ENCODE assay signal across 17 mouse cellular contexts in genomic region chr17:32468494-32468893, GRCm38 (mm10). TPM values are rescaled to one million over a fixed set of nuclear protein-coding genes. Genes with fewer than 3 reads are reported as not detected.
"Had no signal": no experiment of that assay in that cellular context is flagged by ENCODE, and none has a peak within 500 bp of the region (broad histone marks: within the 10 kb centered on the region; RNA-seq: fewer than 3 reads in every experiment).

No protein-coding gene starts in this region.

- H3K27ac ChIP-seq: hindbrain, embryonic 12.5 days; limb, embryonic 12.5 days; liver, embryonic 15.5 days; midbrain, embryonic 13.5 days had no signal

- H3K4me1 ChIP-seq: hindbrain, embryonic 12.5 days; limb, embryonic 12.5 days; liver, embryonic 15.5 days; midbrain, embryonic 13.5 days had no signal

- DNase-seq: layer of hippocampus, adult 9-11 months; lung, adult 2 months; lung, postnatal 36 days; right cerebral cortex, postnatal 25 days; thymus, adult 18-20 months; thymus, postnatal 25 days had no signal

- ATAC-seq: hindbrain, embryonic 16.5 days; inflammation-experienced regulatory T-cells, adult 6 months; lung, postnatal 0 days; midbrain, embryonic 13.5 days had no signal

- H3K9me3 ChIP-seq: hindbrain, embryonic 12.5 days; limb, embryonic 12.5 days; liver, embryonic 15.5 days; midbrain, embryonic 13.5 days had no signal

- H3K4me2 ChIP-seq: hindbrain, embryonic 12.5 days; limb, embryonic 12.5 days; liver, embryonic 11.5 days; liver, embryonic 15.5 days; midbrain, embryonic 13.5 days had no signal

- H3K27me3 ChIP-seq: hindbrain, embryonic 12.5 days; midbrain, embryonic 13.5 days had no signal

- H3K4me3 ChIP-seq: hindbrain, embryonic 12.5 days; limb, embryonic 12.5 days; liver, embryonic 15.5 days; midbrain, embryonic 13.5 days had no signal

- H3K9ac ChIP-seq: hindbrain, embryonic 12.5 days; limb, embryonic 12.5 days; liver, embryonic 15.5 days; midbrain, embryonic 13.5 days had no signal

- H3K36me3 ChIP-seq: hindbrain, embryonic 12.5 days; limb, embryonic 12.5 days; liver, embryonic 15.5 days; midbrain, embryonic 13.5 days had no signal

RNA-seq across cellular contexts. Expression of gene Cyp4f39, which starts 16.0 kb away (rescaled TPM):
- total RNA-seq: left cerebral cortex, postnatal 36 days had no signal
- polyA plus RNA-seq: limb, embryonic 12.5 days had no signal

RNA-seq across cellular contexts. Expression of gene Pglyrp2, which starts 44.5 kb away (rescaled TPM):
- total RNA-seq: left cerebral cortex, postnatal 36 days; midbrain, postnatal 0 days had no signal
- polyA plus RNA-seq: hindbrain, embryonic 16.5 days; limb, embryonic 12.5 days; midbrain, embryonic 13.5 days; midbrain, postnatal 0 days; neural tube, embryonic 14.5 days had no signal
